Mouse (Mus musculus): ENCODE measurements around the gene Bag3. TPM values are rescaled to one million over a fixed set of nuclear protein-coding genes. Genes with fewer than 3 reads are reported as not detected.
A peak's percentile ranks its signal among the peaks of the same experiment; 100 is the strongest.

The Bag3 gene
- polyA plus RNA-seq, 1 experiment: 27.6 TPM

- Histone ChIP-seq H3K4me1 (ENCODE audit: control insufficient read depth, insufficient read depth, low read length) (peaks cover 8% of the 10 kb centered on the region; the same call in 1 of the 2 replicates), H3K36me3 (ENCODE audit: control insufficient read depth, insufficient read depth, low read length) (no peaks in the 10 kb centered on the region), H3K27me3 (replicated peaks; ENCODE audit: control insufficient read depth, insufficient read depth, low read length) (no peaks in the 10 kb centered on the region), H3K4me3 (ENCODE audit: insufficient read depth, low read depth, low read length) (no peak overlapping the region), H3K27ac (ENCODE audit: insufficient read depth, low read depth, low read length) (no peak overlapping the region)
- WGBS: 72% methylated on average over 4 of the region's 4 CpGs
- DNase-seq: no peak
- TF ChIP-seq CTCF (conservative IDR thresholded peaks at IDR 0.05; ENCODE audit: insufficient read depth, insufficient read length, low read depth, low read length): no peak
- no peak for TF ChIP-seq POLR2A (IDR thresholded peaks at IDR 0.05; ENCODE audit: low read depth, low read length)
Observed at GRCm38 (mm10) chr7:128587334-128587933, 64.0 kb downstream of the Bag3 start.

- peaks cover 3% of the 10 kb centered on the region; the same call in 1 of the 2 replicates for H3K4me1 ChIP-seq (ENCODE audit: control insufficient read depth, insufficient read depth, low read length)
- 38% methylated on average over 9 of the region's 9 CpGs for WGBS
Observed at GRCm38 (mm10) chr7:128591345-128592084, 68.1 kb downstream of the Bag3 start.

GRCm38 (mm10) chr7:128592118-128592935 lies 68.9 kb downstream of the Bag3 start:
- no peaks in the 10 kb centered on the region for H3K27me3 ChIP-seq (replicated peaks; ENCODE audit: control insufficient read depth, insufficient read depth, low read length)
- WGBS: 30% methylated on average over 21 of the region's 21 CpGs
- H3K27ac ChIP-seq (ENCODE audit: insufficient read depth, low read depth, low read length): no peak overlapping the region
- H3K4me3 ChIP-seq (ENCODE audit: insufficient read depth, low read depth, low read length): no peak overlapping the region; the same call in 1 of the 2 replicates
- peaks cover 3% of the 10 kb centered on the region; the same call in 1 of the 2 replicates for H3K4me1 ChIP-seq (ENCODE audit: control insufficient read depth, insufficient read depth, low read length)
- TF ChIP-seq POLR2A (IDR thresholded peaks at IDR 0.05; ENCODE audit: low read depth, low read length) (no peak), CTCF (conservative IDR thresholded peaks at IDR 0.05; ENCODE audit: insufficient read depth, insufficient read length, low read depth, low read length) (no peak)
- DNase-seq: peak; percentile 40
- no peaks in the 10 kb centered on the region for H3K36me3 ChIP-seq (ENCODE audit: control insufficient read depth, insufficient read depth, low read length)

More at GRCm38 (mm10) chr7:128591345-128592084, 68.1 kb downstream of the Bag3 start:
- peak; percentile 38 for DNase-seq
- peak overlapping the region; percentile 66; the same call in 1 of the 2 replicates for H3K27ac ChIP-seq (ENCODE audit: insufficient read depth, low read depth, low read length)
- H3K4me3 ChIP-seq (ENCODE audit: insufficient read depth, low read depth, low read length): no peak overlapping the region
- no peaks in the 10 kb centered on the region for H3K27me3 ChIP-seq (replicated peaks; ENCODE audit: control insufficient read depth, insufficient read depth, low read length)
- no peaks in the 10 kb centered on the region for H3K36me3 ChIP-seq (ENCODE audit: control insufficient read depth, insufficient read depth, low read length)
- TF ChIP-seq POLR2A (IDR thresholded peaks at IDR 0.05; ENCODE audit: low read depth, low read length): no peak
- TF ChIP-seq CTCF (conservative IDR thresholded peaks at IDR 0.05; ENCODE audit: insufficient read depth, insufficient read length, low read depth, low read length): no peak

GRCm38 (mm10) chr7:128592936-128593241 lies 69.5 kb downstream of the Bag3 start:
- no peak for DNase-seq
- H3K4me3 ChIP-seq (ENCODE audit: insufficient read depth, low read depth, low read length): no peak overlapping the region
- peaks cover 3% of the 10 kb centered on the region; the same call in 1 of the 2 replicates for H3K4me1 ChIP-seq (ENCODE audit: control insufficient read depth, insufficient read depth, low read length)
- no peaks in the 10 kb centered on the region for H3K36me3 ChIP-seq (ENCODE audit: control insufficient read depth, insufficient read depth, low read length)
- TF ChIP-seq CTCF (conservative IDR thresholded peaks at IDR 0.05; ENCODE audit: insufficient read depth, insufficient read length, low read depth, low read length) (no peak), POLR2A (IDR thresholded peaks at IDR 0.05; ENCODE audit: low read depth, low read length) (no peak)
- peak overlapping the region; percentile 33; the same call in 1 of the 2 replicates for H3K27ac ChIP-seq (ENCODE audit: insufficient read depth, low read depth, low read length)
- no peaks in the 10 kb centered on the region for H3K27me3 ChIP-seq (replicated peaks; ENCODE audit: control insufficient read depth, insufficient read depth, low read length)
- 47% methylated on average over 6 of the region's 6 CpGs for WGBS

- WGBS: 98% methylated on average over 2 of the region's 2 CpGs
- DNase-seq: no peak
Observed at GRCm38 (mm10) chr7:128596274-128596673, 72.9 kb downstream of the Bag3 start.

More at GRCm38 (mm10) chr7:128596274-128596673, 72.9 kb downstream of the Bag3 start:
- no peak for TF ChIP-seq CTCF (conservative IDR thresholded peaks at IDR 0.05; ENCODE audit: insufficient read depth, insufficient read length, low read depth, low read length)
- TF ChIP-seq POLR2A (IDR thresholded peaks at IDR 0.05; ENCODE audit: low read depth, low read length): no peak
- Histone ChIP-seq H3K27me3 (replicated peaks; ENCODE audit: control insufficient read depth, insufficient read depth, low read length) (no peaks in the 10 kb centered on the region), H3K36me3 (ENCODE audit: control insufficient read depth, insufficient read depth, low read length) (no peaks in the 10 kb centered on the region), H3K27ac (ENCODE audit: insufficient read depth, low read depth, low read length) (no peak overlapping the region), H3K4me3 (ENCODE audit: insufficient read depth, low read depth, low read length) (no peak overlapping the region), H3K4me1 (ENCODE audit: control insufficient read depth, insufficient read depth, low read length) (peaks cover 3% of the 10 kb centered on the region; the same call in 1 of the 2 replicates)

Other genes starting within 250 kb of the Bag3 start
- gene BC017158, start 225.4 kb upstream of the Bag3 start, polyA plus RNA-seq (2012; rRNA removed): 29.4 and 37.8 TPM in 2 replicates
- 2.3 and 5.1 TPM in 2 replicates for gene Rgs10, start 104.9 kb upstream of the Bag3 start, polyA plus RNA-seq (2012; rRNA removed)
- gene Tial1, start 61.9 kb upstream of the Bag3 start, polyA plus RNA-seq (2012; rRNA removed): 21.9 and 22.2 TPM in 2 replicates
- gene Inpp5f, start 87.7 kb downstream of the Bag3 start, polyA plus RNA-seq (2012; rRNA removed): 14.6 TPM in 2 replicates
- 19.8 and 22.2 TPM in 2 replicates for gene Mcmbp, start 216.9 kb downstream of the Bag3 start, polyA plus RNA-seq (2012; rRNA removed)
- 29.9 and 35.5 TPM in 2 replicates for gene Sec23ip, start 221.3 kb downstream of the Bag3 start, polyA plus RNA-seq (2012; rRNA removed)